Mouse (Mus musculus) left cerebral cortex, adult 2 months (tissue): Measurements from ENCODE around the gene Cd200. TPM values are rescaled to one million over a fixed set of nuclear protein-coding genes. Genes with fewer than 3 reads are reported as not detected.

Experiments
- DNase-seq, 2 experiments: peaks; one replicate each; pipeline ENCODE4 v3.0.0; 2021 to 2022; ENCODE audit warnings: low spot score in 2 of 2, mixed read lengths in 1 of 2; ENCODE audit errors: extremely low spot score in 1 of 2
- H3K27ac ChIP-seq: fragments of 200-600 bp; 2 replicates; pipeline ENCODE4 v1.8.1; 2022
- H3K4me3 ChIP-seq: fragments of 200-600 bp; 2 replicates; pipeline ENCODE4 v1.8.1; 2022
- CTCF ChIP-seq: fragments of 200-600 bp; IDR thresholded peaks from 2 replicates; pipeline ENCODE4 v1.8.1; 2022; ENCODE audit warnings: antibody characterized with exemption, mild to moderate bottlenecking, moderate library complexity
- intact Hi-C: fragments of 180-260 bp; cut with DNase I; formaldehyde crosslinking; loops from one replicate; pipeline ENCODE4 v1.15.1; 2025
- total RNA-seq, 2 experiments: library from RNA; stranded (reverse); gene quantifications; 2 replicates each; pipeline ENCODE4 v1.2.3; 2021

Cd200 gene
- total RNA-seq, 2 experiments from 2014 or later, result 96.4 to 107 TPM

DNA sequence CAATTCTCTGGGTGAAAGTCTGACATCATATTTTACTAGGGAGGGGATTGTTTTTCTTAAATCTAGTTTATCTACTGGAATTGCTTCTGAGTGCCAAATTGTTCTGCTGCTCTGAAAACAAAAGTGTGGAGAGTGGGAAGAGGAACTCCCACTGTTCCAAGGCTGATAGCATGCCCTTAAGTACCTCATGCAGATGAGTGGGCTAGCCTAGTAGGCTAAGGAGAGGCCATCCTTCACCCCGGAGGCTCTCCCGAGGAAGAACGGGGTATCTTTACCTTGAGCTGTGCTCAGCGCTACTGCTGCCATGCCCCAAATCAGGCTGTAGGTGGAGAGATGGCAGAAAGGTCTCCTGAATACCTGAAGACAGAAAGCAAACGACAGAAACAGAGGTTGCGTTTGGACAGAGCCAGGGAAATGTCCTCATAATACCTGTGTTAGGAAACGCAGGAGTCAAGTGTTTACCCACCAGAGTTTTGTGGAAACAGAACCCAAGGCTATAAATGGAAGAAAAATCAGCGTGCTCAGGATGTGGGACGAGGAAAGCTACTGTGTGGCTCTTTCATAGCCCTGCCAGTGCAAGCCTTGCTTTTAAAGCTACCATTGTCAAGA lies 8.8 kb downstream of the Cd200 start:
- DNase-seq, result no peak
- peak; percentile 11 for TF ChIP-seq CTCF
- no peak overlapping the region for H3K4me3 ChIP-seq
- intact Hi-C loops, result no loop called here
- peak overlapping the region; percentile 56 for H3K27ac ChIP-seq

DNA sequence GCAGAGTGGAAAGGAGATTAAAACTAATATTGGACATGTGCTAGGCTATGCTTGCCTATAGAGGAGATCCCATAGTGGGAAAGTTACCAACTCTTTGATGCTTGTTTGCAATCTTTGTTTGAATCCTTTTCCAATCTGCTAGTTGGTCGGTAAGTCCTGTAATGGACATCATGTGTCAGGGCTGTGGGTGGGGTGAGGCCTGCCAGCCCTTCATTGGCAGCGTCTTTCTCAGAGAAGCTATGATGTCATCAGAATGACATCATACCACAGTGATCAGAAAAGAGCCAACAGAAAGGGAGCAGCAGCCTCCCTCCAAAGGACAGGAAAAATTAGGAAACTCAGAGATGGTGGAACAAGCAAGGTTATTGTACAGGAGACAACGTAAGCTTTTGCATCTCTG lies 9.4 kb downstream of the Cd200 start:
- Histone ChIP-seq H3K4me3 (no peak overlapping the region), H3K27ac (no peak overlapping the region)
- intact Hi-C loops, result no loop called here
- no peak for TF ChIP-seq CTCF
- no peak for DNase-seq

DNA sequence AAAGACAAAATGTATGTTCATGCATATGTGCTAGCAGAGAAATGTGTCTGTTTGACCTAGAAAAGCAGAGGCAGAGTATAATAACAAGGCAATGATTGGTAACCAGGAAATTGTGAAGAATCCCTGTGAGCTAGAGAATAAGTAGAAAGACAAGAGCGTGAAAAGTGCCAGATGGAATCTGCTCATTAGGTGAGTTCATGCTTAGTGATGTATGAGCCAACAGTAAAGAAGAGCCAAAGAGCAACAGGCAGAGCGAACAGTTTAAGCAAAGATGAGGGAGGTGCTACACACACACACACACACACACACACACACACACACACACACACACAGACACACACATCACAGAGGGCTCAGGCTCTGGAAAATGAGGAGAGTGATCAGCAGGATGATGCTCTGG lies 11.4 kb downstream of the Cd200 start:
- H3K4me3 ChIP-seq, result no peak overlapping the region
- intact Hi-C loops, result no loop called here
- no peak overlapping the region for H3K27ac ChIP-seq
- no peak for DNase-seq
- TF ChIP-seq CTCF, result no peak

- H3K27ac ChIP-seq, result no peak overlapping the region
- no peak for TF ChIP-seq CTCF
- intact Hi-C loops, result no loop called here
- no peak for DNase-seq
- H3K4me3 ChIP-seq, result no peak overlapping the region
These were observed 16.6 kb downstream of the Cd200 start for GRCm38 (mm10) chr16:45392246-45392645.

DNA sequence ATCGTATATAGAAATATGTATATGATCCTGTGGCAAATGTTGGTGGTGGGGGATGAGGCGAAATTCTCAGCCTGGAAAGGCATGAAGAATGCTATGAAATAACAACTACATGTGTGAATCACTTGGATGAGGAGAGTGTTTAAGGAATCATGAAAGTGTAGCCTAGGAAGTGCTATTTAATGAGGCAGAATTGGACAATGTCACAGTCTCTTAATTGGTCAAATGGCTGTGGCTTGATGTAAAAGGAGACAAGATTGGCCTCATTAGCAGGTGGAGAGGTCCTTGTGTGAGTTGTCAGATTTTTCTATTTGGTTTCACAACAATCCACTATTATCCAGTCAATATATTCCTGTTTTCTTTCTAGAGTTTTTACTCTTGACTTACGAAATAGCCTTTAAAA lies 17.2 kb downstream of the Cd200 start:
- H3K27ac ChIP-seq, result no peak overlapping the region
- no peak overlapping the region for H3K4me3 ChIP-seq
- intact Hi-C loops, result no loop called here
- TF ChIP-seq CTCF, result no peak
- no peak for DNase-seq

DNA sequence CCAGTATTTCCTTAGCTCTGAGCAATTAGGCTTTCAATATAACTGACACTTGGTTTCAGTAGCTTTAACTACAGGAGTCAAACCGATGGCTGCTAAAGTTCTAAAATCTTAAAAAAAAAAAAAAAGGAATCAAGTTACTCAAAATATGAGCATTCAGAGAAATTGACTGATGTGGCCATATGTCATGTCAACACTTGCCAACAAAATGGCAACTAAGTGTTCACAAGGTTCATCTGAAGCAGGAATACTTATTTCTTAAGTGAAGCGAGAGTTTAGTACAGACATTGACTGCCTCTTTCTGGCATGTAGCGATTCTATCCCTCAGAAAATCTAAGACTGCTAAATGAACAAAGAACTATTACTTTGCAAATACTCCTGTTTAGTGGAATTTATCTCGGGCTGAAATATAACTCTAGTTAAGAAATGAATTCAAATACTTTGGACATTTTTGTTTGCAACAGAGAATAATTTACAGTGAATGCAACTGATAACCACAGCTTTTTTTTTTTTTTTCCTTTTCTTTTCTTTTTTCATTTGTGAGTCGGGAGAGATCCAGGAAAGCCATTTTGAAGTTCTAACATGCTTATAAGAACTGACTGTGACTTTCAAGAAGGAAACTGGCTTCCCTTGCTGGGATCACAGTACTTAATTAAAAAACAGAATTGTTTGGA lies 18.4 kb downstream of the Cd200 start:
- intact Hi-C loops, result no loop called here
- no peak for TF ChIP-seq CTCF
- no peak for DNase-seq
- H3K4me3 ChIP-seq, result no peak overlapping the region
- H3K27ac ChIP-seq, result no peak overlapping the region

GRCm38 (mm10) chr16:45389833-45390232 lies 19.0 kb downstream of the Cd200 start:
- no peak for DNase-seq
- intact Hi-C loops, result no loop called here
- Histone ChIP-seq H3K4me3 (no peak overlapping the region), H3K27ac (no peak overlapping the region)
- TF ChIP-seq CTCF, result no peak

DNA sequence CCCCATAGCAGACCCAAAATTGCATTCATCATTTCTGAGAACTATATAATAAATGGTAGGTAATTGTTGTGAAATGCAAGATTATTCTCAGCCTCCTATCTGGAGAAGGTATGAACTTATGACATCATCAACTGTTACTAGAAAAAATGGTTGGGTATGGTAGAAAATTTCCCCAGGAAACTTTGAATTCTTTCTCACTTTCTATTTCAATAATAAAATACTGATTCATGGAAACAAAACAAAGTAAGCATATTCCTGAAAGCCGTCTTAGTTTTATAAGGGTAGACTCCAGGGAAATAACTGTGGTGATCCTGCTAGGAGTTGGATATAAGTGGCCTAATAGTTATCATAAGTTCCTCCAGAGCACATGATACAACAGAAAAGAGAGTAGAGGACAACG lies 19.8 kb downstream of the Cd200 start:
- no peak overlapping the region for H3K4me3 ChIP-seq
- no peak for DNase-seq
- H3K27ac ChIP-seq, result no peak overlapping the region
- intact Hi-C loops, result no loop called here
- TF ChIP-seq CTCF, result no peak

- no peak for TF ChIP-seq CTCF
- intact Hi-C loops, result no loop called here
These were observed 27.0 kb downstream of the Cd200 start for GRCm38 (mm10) chr16:45381811-45382210.

DNA sequence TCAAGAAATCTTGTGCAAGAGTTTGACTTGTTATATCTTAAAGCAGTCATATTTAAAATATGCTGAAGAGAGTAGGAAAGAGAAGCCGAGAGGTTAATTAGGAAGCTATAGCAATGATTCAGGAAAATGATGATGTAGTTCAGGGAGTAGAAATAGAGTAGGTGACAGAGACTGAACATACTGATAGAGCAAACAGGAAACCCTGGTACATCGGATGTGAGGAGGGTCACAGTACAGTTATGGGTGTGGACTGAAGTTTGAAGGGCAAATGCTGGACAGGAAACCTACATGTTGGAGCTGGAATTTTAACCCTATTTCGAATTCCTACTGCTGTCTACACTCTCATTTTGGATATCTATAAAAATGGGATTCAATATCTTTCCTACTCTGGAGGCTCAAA lies 29.9 kb downstream of the Cd200 start:
- DNase-seq, result no peak
- no peak overlapping the region for H3K4me3 ChIP-seq
- TF ChIP-seq CTCF, result no peak
- intact Hi-C loops, result no loop called here
- H3K27ac ChIP-seq, result no peak overlapping the region

More at GRCm38 (mm10) chr16:45381811-45382210, 27.0 kb downstream of the Cd200 start:
- no peak for DNase-seq
- Histone ChIP-seq H3K4me3 (no peak overlapping the region), H3K27ac (no peak overlapping the region)

GRCm38 (mm10) chr16:45378147-45378943 lies 30.5 kb downstream of the Cd200 start:
- H3K27ac ChIP-seq, result no peak overlapping the region
- intact Hi-C loops, result no loop called here
- no peak for TF ChIP-seq CTCF
- no peak for DNase-seq
- no peak overlapping the region for H3K4me3 ChIP-seq

- TF ChIP-seq CTCF, result no peak
- intact Hi-C loops, result no loop called here
These were observed 31.5 kb downstream of the Cd200 start for GRCm38 (mm10) chr16:45377332-45377731.

More at GRCm38 (mm10) chr16:45377332-45377731, 31.5 kb downstream of the Cd200 start:
- no peak overlapping the region for H3K27ac ChIP-seq
- DNase-seq, result no peak
- H3K4me3 ChIP-seq, result no peak overlapping the region
